Mouse (Mus musculus) heart, adult 9 months (tissue): ENCODE data around the gene Grin2d.

ENCODE experiments used
- DNase-seq, 2 experiments: peaks; one replicate each; pipeline ENCODE4 v3.0.0; 2022; ENCODE audit warnings: low spot score in 2 of 2

The Grin2d gene

DNA sequence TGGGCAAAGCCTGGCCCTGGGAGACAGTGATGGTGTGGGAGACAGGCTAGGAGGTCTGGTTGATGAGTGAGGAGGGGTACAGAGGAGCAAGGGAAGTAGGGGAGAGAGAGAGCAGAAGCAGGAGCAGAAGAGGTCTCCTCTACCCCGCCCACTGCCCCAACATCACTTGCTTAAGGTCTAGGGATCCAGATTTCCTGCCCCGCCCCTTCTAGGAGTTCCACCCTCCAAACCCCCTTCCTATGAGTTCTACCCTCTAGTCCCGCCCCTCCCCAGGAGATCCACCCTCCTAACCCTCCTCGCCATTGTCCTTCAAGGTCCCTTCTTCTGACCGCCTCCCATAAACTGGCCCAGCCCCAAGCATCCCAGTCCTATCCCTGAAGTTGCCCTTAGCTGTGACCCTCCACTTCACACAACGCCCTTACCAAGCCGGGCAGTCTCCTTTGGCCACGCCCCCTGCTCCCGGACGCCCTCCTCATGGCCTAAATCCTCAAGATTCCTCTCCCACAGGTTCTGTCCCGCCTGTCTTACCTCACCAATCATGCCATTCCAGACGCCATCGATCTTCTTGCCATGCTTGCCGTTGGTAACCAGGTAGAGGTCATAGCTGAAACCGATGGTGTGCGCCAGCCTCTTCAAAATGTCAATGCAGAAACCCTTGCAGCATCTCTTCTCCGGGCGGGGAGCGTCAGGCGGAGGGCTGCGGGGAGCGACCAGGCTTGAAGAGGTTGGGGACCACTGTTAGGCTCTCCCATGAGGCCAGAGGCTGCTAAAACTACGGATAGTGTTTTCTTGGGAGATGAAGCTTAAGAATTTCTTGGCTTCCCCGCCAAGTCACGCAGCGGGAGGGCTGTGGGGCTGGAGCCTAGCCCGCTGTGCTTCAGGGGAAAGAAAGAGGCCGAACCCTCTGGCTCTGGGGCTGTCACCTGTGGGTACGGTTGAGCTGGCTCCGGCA is 21.0 kb downstream of the Grin2d start:
- DNase-seq = no peak

DNA sequence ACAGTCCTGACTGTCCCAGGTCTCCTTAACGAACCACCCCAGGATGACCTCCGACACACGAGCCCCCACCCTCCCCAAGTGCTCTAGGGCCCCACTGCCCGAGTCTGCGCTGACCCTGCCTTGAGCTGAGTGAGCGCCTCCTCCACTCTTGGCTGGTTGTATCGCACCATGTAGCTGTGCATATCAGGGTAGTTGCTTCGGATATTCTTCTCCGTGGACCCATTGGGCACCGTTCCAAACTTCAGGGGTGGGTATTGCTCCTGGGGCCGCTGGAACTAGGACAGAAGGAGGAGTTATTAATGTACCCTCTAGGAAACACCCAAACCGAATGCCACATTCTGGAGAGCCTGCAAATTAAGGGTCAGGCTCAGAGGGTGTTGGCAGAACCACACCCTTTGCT is 25.1 kb downstream of the Grin2d start:
- no peak for DNase-seq

DNA sequence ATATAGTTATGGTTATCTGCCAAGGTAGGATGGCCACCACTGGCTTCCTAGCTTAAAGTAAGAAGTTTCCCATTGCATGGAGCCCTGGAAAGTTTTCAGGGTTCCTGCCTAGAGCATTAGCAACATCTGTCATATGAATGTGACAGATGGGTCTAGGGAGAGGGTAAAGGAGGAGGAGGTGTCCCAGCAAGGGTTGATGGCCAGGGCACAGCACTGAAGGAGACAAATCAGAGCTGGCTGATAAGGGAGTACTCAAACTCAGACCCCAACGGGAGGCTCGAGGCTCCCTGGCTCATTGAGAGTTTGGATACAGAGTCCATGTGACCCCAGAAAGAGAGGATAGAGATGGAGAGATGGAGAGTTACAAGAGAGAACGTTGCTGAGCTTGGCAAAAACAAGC is 27.5 kb downstream of the Grin2d start:
- no peak for DNase-seq

DNA sequence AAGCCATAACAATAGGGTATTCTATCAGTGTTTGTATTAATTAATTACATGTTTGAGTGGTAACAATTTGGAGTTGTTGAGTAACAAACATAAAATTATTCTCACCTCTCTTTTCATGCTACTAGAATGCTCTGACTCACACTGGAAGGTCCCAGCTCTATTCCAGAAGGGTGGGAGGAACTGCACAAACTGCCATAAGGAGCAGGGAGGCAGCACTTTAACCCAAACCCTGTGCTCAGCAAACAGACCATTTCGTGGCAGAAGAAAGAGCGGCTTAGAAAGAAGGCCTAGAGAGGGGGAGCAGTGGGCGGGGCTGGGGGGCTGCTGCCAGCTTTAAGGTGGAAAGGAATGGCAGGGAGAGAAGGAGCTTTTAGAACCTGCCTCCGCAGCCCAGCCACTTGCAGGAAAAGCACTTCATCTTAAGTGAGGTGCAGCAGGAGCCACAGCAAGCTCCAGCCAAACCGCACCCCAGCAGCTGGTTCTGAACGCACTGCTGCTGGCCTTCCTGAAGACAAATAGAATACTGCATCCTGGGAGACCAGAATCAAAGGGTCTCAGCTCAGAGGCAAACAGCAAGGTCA is 29.6 kb downstream of the Grin2d start:
- DNase-seq = no peak

DNA sequence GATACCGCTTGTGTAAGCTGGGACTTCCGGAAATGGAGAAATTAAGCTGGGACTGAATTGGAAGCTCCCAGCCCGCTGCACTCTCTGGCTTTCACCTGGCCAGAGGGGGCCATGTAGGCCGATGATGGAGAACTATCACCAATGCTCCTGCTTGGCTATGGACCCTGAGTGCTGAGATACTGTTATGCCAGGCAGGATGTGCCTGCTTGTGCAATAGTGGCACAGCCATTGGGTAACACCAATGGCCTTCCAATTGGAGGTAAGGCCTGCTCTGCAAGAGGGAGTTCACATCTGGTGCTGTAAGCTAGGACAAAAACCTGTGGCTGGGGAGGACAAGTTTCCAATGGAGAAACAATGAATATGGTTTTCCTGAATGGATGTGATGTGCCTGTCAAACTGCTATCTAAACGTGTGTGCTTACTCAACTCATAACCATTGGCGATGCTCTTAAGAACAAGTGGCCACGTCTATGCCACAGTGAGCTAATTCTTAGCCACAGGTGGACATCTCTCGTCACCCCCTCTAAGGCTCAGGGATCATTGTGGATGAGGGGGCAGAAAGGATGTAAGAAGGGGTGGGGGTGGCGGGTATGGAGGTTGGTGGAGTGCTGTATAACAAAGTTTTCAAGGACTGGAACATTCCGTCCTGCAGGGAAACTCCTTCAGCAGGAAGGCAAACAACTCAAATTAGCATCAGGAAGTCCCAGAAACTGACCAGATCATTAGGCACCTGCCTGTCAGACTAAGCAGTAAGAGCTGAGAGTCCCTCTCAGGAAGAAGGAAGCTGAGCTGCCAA is 35.0 kb downstream of the Grin2d start:
- DNase-seq = no peak

DNA sequence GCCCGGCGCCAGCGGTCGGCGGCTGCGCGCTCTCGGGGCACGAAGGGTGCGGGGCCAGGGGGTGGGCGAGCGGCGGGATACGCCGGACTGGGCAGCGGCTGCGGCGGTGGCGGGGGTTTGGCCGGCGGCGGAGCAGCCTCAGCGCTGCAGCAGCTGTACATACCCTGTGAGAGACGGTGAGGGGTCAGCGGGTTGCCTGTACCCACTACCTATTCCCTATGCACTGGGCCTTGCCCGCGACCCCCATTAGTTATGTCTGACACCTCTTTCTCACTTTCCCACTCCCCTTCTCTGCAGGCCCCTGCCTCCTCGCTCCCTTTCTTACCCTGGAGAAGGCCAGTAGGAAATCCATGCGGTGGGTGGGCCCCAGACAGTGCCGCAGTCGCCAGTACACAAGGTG is 44.3 kb downstream of the Grin2d start:
- no peak for DNase-seq

DNA sequence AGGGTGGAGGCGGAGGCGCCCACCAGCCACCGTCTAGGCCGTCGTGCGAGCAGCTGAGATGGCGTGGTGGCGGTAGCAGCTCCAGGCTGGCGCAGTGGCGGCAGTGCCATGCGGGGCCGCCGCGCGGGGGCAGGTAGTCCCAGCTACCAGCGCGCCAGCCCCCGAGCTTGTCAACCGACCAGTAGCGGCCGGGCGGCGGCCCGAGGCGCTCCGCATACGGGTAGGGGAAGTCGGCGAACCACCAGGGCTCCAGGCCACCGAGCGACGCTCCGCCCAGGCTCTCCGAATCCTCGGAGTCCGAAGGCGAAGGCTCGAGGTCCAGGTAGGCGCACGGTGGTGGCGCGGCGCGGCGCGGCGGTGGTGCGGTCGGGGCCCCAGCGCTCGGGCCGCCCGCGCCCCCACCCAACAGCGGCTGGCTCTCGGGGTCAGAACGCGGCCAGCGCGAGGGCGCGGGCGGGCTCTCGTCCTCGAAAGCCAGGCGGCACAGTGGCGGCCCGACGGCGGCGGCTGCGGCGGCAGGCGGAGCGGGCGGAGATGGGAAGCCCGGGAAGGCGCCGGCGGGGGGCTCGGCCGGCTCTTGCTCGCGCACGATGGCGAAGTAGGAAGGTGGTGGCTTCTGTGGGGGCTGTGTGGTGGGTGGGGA is 44.9 kb downstream of the Grin2d start:
- no peak for DNase-seq

DNA sequence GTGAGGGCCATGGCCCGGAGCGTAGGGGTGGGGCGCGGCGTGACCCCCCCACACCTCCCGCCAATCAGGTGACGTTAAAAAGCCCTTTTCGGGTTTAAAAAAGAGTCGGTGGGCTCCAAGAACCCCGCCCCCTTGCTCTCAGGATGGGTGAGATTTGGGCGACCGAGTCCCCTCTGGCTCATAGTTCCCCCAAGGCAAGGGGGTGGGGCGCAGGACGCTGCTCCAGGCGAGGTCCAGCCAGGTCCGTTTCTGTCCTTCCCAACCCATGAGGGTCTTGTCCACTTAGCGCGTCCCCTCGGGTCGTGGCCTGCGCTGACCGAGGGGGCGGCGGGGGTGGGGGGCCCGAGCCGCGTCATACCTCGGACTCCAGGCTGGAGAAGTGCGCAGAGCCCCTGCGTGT is 45.8 kb downstream of the Grin2d start:
- no peak for DNase-seq

DNA sequence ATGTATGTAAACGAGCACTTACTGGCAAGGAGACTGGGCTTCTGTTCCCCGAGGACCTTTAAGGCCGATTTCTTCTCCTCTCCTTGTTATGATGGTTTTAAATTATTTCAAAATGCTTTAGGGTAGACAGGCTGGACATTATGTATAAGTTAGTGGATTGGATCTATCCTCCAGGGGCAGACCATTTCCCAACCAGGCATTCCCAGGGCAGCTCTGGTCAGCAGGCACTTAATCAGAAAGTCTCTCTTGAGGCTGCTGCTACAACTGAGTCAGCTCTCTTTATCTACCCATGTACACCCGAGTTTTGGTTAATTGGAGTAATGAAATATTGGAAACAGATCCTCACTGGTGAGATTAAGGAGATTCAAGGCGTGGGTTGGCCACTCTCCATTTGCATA is 47.1 kb downstream of the Grin2d start:
- no peak for DNase-seq

DNA sequence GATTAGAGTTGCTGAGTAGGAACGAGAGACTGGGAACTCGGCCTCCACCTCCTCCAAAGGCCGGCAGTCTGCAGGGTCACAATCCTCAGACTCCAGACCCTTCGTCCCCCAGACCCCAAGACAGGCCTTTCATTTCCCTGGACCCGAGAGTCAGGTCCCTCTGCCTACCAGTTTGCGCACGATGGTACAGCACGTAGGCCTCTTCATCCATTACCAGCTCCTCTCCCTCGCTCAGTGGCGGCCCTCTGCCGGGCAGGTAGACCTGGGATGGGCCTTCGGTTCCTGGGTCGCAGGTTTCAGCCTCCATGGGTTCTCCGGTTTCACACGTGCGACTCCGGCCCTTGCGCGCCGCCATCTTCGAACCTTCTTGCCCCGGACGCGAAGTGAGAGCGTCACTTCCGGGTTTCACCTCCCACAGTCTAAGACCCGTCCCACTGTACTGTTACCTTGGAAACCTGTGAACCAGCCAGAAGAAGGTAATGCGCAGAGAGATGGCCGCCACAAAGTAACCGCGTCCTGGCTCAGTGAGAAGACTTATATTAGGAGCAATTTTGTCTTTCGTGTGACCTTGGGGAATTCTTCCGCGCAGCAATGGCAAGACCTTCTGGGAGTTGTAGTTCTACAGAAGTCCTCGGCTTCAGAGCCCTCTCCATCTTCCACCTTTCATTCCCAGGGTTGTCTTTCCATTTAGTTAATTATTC is 47.6 kb downstream of the Grin2d start, which contains the start of gene Grwd1:
Gene Grwd1 (minus strand): TSS at position 518 of the 701 bp plus-strand sequence.
- DNase-seq = peak; percentile 83 to 87

DNA sequence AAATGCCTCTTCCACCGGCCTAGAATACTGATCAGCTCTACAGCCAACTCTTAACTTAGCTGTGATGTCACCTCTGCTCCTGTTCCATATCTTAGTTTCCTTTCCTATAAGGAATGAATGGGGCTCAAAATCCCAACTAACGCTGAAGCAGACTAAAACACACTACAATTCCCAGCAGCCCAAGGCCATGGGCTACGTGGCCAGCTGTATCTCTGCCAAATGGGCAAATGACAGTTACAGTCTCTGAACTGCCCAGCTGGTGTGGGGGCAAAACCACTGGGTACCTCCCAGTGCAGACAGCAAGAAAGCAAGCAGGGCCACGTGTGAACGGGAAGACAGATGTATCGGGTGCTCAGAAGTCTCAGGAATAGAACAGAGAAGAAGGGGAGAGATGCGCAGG is 51.5 kb downstream of the Grin2d start:
- no peak for DNase-seq

DNA sequence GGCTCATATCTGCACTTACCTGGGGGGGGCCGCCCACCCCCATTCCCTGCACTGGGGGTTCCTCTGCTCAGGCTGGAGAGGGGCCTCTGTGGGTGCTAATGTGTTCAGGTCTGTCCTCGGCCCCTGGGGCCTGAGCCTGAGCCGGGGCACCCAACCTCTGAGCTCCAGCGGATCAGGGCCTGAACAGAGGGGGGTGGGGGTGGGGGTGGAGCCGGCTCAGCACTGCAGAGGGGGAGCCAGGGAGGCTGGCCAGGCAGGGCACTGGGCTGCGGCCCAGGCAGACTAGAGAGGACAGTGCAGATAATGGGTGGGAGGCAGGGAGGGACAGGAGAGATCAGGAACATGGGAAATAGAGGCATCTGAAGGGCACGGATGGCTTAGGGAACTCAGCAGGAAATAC is 53.6 kb downstream of the Grin2d start, which contains the start of gene Kcnj14:
Gene Kcnj14 (minus strand): TSS at position 185 of the 400 bp plus-strand sequence.
- DNase-seq = no peak

DNA sequence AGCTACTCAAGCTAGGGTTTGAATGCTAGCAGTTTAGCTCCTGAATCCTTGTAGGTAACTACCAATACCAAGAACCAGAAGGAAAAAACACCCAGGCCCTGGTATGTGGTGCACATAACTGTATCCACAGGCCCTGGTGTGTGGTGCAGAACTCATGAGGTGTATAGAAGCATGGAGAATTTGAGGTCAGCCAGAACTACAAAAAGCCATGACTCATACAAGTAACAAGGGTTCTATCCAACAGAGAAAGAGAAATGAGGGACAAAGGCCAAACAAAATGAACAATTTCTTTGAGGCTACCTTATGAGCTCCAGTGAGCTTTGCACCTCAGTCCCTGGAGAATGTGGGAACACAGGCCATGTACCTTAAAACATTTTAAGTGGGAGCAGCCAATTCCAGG is 57.3 kb downstream of the Grin2d start:
- no peak for DNase-seq

DNA sequence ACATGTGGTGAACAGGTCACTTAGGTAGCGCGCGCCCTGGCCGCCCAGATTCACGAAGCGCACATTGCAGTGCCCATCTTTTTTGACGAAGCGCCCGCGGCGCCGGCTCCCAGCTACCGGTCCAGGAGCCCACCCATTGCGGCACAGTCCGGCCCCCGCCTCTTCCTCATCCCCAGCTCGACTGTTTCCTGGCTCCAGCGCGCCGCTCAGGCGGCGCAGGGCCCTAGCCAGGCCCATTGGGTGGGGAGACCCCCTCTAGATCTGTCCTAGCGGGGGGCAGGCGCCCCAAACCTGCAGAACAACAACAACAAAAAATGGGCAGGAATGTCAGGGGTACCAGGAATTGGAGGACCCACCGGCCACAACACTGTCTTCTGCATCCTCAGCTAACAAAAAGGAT is 58.3 kb downstream of the Grin2d start:
- DNase-seq = no peak

DNA sequence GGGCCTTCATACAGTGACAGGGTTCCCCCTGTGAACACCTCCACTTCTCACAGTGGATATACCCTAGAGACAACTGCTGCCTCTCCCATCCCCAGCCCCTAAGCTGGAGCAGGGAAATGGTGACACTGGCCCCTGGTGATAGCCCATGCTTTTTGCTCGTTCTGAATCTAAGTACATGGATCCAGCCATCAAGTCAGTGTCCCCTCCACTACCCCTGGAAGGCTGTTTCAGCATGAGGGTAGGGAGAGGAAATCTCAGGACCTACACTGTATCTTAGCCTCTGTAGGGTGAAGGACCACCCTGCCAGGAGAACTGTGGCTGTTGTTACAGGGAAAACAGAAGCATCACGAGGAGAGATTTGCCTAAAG is 62.2 kb downstream of the Grin2d start:
- DNase-seq = no peak

DNA sequence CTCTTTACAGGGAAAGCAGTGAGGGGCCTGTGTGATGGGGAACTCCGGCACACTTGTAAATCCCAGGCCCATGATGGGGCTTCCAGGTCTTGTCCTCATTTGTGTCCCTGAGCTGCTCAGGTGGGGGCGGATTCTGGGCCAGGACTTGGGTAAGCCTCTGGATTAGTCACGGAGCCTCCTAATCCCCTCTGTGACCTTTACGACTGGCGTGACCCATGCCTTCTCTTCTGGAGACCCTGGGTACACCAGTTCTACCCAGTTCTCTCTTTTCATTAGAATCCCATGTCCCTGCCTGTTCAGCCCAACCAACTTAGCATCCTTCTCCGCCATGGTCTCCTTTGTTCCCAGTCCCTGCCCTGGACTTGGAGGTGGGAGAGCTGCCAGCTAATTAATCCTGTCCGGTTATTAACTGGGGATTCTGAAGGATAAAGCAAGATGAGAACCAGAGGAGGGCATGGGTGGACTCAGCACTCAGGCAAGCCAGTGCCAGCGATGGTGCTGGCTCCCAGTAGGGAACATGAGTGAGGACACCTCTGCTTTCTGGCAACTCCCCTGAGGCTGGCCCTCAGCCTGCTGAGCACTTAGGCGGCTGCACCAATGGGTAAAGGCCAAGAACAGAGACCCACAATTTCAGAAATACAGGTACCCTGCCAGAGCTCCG is 62.7 kb downstream of the Grin2d start:
- DNase-seq = no peak

DNA sequence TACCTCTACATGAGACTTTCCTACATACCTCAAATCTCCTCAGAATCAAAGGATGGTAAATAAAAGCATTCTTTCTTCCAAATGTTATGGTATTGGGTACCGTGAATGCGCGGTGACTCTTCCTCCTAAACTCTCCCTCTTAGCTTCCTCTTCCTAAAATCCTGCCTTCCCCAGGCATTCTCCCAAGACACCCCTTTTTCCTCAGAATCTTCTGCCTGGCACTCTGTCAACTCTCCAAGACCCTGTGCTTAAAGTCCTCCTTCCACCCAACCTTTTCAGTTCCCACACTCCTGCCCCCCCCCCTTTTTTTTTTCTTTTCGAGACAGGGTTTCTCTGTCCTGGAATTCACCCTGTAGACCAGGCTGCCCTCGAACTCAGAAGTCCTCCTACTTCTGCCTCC is 63.3 kb downstream of the Grin2d start:
- DNase-seq = no peak

DNA sequence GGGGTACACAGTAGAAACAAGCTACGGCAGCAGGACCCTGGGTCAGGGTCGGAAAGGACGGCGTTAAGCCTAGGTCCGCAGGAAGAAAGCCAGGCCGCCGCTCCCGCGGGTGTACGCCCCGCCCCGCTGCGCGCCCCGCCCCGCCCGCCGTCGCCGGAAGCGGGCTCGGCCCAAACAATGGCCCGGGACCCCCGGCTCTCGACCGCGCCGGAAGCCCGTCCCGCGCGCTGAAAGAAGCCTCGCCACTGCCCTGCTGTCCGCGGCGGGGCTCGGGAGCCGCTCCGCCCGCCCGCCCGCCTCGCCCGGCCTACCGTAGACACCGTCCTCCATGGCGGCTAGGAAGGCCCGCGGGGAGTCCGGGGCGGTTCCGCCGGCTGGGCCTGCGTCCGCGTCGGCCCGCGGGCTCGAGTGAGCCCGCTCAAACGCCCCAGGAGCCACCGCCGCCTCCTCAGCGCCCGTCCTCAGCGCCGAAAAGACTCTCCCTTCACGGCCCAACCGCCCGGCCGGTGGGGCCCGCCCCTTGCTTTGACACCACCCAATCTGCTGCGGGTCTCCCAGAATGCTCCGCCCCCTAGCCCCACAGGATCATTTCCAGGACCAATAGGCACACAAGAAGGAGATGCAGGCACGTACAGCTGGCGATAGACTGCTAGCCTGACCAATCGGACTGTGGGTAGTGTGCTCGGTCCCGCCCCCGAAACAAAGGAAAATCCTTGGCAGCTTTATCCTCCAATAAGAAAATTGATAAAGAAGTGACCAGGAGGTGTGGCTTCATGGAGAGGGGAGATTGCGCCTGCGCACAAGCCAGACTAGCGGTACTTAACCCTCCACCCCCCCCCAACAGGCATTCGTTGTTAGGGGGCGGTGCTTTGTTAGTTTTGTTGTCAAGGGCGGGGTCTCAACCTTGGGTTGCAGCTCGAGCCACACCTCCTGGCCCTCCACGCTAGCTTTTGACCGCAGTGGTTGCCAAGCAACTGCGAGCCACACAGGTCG is 64.1 kb downstream of the Grin2d start, which contains the start of gene Cyth2:
Gene Cyth2 (minus strand): TSS at position 795 of the 993 bp plus-strand sequence.
- peak; percentile 100 for DNase-seq

DNA sequence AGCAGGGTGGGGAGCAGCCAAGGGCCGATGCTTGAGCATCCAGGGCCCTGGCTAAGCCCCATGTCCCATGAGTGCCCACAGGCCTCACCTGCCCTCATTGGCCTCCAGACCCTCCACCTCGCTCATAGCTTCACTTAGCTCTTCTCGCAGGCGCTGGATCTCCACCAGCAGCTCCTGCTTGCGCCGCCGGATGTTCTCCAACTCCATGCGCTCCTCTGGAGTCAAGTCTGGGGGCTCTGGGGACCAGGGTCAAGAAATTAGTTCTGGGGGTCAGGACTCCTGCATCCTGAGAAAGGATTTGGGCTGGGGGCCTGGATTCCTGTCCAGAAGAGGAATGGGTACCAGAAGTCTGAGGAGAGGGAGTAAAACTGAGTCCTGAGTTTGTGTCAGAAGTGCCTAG is 65.3 kb downstream of the Grin2d start:
- DNase-seq = no peak
